Mouse (Mus musculus): Measurements from ENCODE around the gene Map3k19. TPM values are rescaled to one million over a fixed set of nuclear protein-coding genes. Genes with fewer than 3 reads are reported as not detected.
A peak's percentile ranks its signal among the peaks of the same experiment; 100 is the strongest.

Map3k19 gene
- polyA plus RNA-seq, 2 experiments = 0.02 TPM; not detected in 1

DNA sequence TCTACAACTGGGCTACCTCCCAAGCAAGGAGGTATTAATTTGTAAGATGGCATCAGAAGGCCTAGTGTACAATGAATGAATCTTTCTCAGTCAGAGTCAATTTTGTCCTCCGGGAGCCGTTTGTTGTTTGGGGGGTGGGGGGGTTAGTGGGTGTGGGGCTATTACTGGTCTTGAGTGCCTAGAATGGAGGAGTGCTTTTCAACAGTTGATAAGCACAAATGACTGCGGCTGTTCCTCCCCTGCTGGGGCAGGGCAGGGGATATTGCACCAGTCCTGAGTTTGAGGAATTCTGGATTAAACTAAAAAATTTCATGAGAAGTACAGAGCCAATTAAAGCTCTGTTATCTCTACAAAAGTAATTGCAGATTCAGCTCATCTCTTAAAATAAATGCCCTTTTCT, 74.7 kb downstream of the Map3k19 start:
- no peak overlapping the region; the same call in 1 of the 2 replicates for H3K27ac ChIP-seq
- peak overlapping the region; percentile 39 for H3K4me2 ChIP-seq (ENCODE audit: low read depth)
- H3K9me3 ChIP-seq (ENCODE audit: control insufficient read depth, low read length) = no peaks in the 10 kb centered on the region
- WGBS (ENCODE audit: insufficient replicate concordance) = 5% methylated on average over 3 of the region's 3 CpGs
- H3K9ac ChIP-seq (replicated peaks) = peak overlapping the region; percentile 23
- peaks cover 28% of the 10 kb centered on the region for H3K36me3 ChIP-seq (replicated peaks; ENCODE audit: control insufficient read depth, insufficient read depth, low read depth)
- H3K4me1 ChIP-seq (replicated peaks; ENCODE audit: control insufficient read depth in 2 of 2, insufficient read depth in 2 of 2, low read length in 1 of 2) = peaks cover 35% of the 10 kb centered on the region in 2 experiments
- DNase-seq (ENCODE audit: low read depth in 3 of 3, low spot score in 3 of 3) (no peak), ATAC-seq (ENCODE audit: insufficient read depth) (peak; percentile 47; the same call in 1 of the 2 replicates)
- H3K4me3 ChIP-seq (ENCODE audit: insufficient read depth in 1 of 2, low read depth in 2 of 2, low read length in 2 of 2) = no peak overlapping the region
- no peak for TF ChIP-seq CTCF (IDR thresholded peaks at IDR 0.05; ENCODE audit: low read depth)
- TF ChIP-seq EP300 (IDR thresholded peaks at IDR 0.05; ENCODE audit: low read depth) = no peak
- H3K27me3 ChIP-seq (ENCODE audit: control insufficient read depth, insufficient read depth, low read length) = no peaks in the 10 kb centered on the region

DNA sequence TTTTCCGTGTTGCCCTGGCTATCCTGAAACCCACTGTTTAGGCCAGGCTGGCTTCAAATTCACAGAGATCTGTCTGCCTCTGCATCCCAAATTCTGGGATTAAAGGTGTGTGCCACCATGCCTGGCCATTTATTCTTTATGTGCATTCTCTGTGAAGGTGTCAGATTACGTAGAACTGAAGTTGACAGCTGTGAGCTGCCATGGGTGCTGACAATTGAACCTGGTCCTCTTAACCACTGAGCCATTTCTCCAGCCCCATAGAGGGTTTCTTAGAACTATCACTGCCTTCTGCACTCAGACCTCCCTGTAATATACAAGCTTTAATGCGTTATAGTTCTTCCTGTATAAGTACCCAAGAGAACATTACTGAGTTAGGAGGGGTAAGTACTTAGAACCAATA, 76.2 kb downstream of the Map3k19 start:
- TF ChIP-seq CTCF (IDR thresholded peaks at IDR 0.05; ENCODE audit: low read depth) = no peak
- no peak for TF ChIP-seq EP300 (IDR thresholded peaks at IDR 0.05; ENCODE audit: low read depth)
- Histone ChIP-seq H3K27ac (no peak overlapping the region), H3K4me2 (ENCODE audit: low read depth) (0 out of 2 replicates have a peak overlapping the region, but pooled peaks have one; percentile 8), H3K4me1 (replicated peaks; ENCODE audit: control insufficient read depth in 2 of 2, insufficient read depth in 2 of 2, low read length in 1 of 2) (peaks cover 35% of the 10 kb centered on the region in 2 experiments), H3K9ac (replicated peaks) (no peak overlapping the region), H3K27me3 (ENCODE audit: control insufficient read depth, insufficient read depth, low read length) (no peaks in the 10 kb centered on the region), H3K9me3 (ENCODE audit: control insufficient read depth, low read length) (no peaks in the 10 kb centered on the region), H3K36me3 (replicated peaks; ENCODE audit: control insufficient read depth, insufficient read depth, low read depth) (peaks cover 28% of the 10 kb centered on the region), H3K4me3 (ENCODE audit: insufficient read depth in 1 of 2, low read depth in 2 of 2, low read length in 2 of 2) (no peak overlapping the region)
- DNase-seq (ENCODE audit: low read depth in 3 of 3, low spot score in 3 of 3) = no peak
- 78% methylated on average over 3 of the region's 3 CpGs for WGBS (ENCODE audit: insufficient replicate concordance)
- ATAC-seq (ENCODE audit: insufficient read depth) = no peak

DNA sequence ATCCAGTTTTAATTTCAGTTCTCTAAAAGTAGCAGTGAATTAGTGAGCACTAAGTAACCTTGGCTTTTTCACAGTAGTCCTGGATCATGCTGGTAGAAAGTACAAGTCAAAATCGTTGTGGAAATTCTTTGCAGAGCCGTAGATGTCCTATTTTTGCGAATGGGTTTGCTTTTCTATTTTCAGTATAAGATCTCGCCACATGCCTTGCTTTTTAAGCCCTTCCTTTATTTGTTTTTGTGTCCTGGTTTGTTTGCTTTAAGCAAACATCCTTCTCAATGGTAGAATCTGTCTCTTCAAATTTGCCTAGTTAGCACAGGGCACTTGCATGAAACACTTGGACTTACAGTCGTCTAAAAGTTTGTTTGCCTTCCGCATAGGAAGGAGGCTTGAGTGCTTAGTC, 78.6 kb downstream of the Map3k19 start:
- no peak for ATAC-seq (ENCODE audit: insufficient read depth)
- no peaks in the 10 kb centered on the region for H3K27me3 ChIP-seq (ENCODE audit: control insufficient read depth, insufficient read depth, low read length)
- no peaks in the 10 kb centered on the region for H3K9me3 ChIP-seq (ENCODE audit: control insufficient read depth, low read length)
- TF ChIP-seq CTCF (IDR thresholded peaks at IDR 0.05; ENCODE audit: low read depth) = no peak
- TF ChIP-seq EP300 (IDR thresholded peaks at IDR 0.05; ENCODE audit: low read depth) = no peak
- H3K27ac ChIP-seq = peak overlapping the region; percentile 32
- no peak for DNase-seq (ENCODE audit: low read depth in 3 of 3, low spot score in 3 of 3)
- peak overlapping the region; percentile 77 for H3K4me2 ChIP-seq (ENCODE audit: low read depth)
- WGBS (ENCODE audit: insufficient replicate concordance) = 49% methylated on average over 6 of the region's 6 CpGs
- H3K4me1 ChIP-seq (replicated peaks; ENCODE audit: control insufficient read depth in 2 of 2, insufficient read depth in 2 of 2, low read length in 1 of 2) = peaks cover 37 to 39% of the 10 kb centered on the region in 2 experiments
- H3K4me3 ChIP-seq (ENCODE audit: insufficient read depth in 1 of 2, low read depth in 2 of 2, low read length in 2 of 2) = peak overlapping the region; percentile 45 to 99; a peak in 3 of 4 replicates
- H3K36me3 ChIP-seq (replicated peaks; ENCODE audit: control insufficient read depth, insufficient read depth, low read depth) = peaks cover 24% of the 10 kb centered on the region
- peak overlapping the region; percentile 59 for H3K9ac ChIP-seq (replicated peaks)

DNA sequence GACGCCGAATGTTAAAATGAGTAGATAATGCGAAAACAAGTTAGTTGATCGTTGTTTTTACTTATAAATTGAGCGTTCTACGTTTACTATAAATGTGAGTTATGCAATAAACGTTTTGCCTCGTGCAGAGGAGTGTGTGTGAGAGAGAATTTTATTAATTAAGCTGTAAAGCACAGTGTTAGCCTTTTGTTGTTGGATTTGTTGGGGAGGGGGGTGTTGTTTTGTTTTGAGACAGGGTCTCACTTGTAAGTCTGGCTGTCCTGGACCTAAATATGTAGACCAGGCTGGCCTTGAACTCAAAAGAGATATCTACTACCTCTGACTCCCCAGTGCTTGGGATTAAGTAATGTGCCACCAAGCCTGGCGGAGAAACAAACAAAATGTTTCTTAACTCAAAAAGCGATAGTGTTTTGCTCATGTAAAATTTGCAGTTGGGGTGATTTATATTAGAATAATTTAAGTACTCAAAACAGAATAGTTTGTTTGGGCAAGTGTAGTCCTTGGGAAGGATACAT, 79.6 kb downstream of the Map3k19 start:
- WGBS (ENCODE audit: insufficient replicate concordance) = 4% methylated on average over 10 of the region's 10 CpGs
- Histone ChIP-seq H3K9ac (replicated peaks) (peak overlapping the region; percentile 94), H3K4me3 (ENCODE audit: insufficient read depth in 1 of 2, low read depth in 2 of 2, low read length in 2 of 2) (peak overlapping the region; percentile 88 to 99), H3K4me1 (replicated peaks; ENCODE audit: control insufficient read depth in 2 of 2, insufficient read depth in 2 of 2, low read length in 1 of 2) (peaks cover 30 to 34% of the 10 kb centered on the region in 2 experiments), H3K4me2 (ENCODE audit: low read depth) (peak overlapping the region; percentile 77), H3K27me3 (ENCODE audit: control insufficient read depth, insufficient read depth, low read length) (no peaks in the 10 kb centered on the region), H3K36me3 (replicated peaks; ENCODE audit: control insufficient read depth, insufficient read depth, low read depth) (peaks cover 21% of the 10 kb centered on the region), H3K9me3 (ENCODE audit: control insufficient read depth, low read length) (no peaks in the 10 kb centered on the region), H3K27ac (peak overlapping the region; percentile 81)
- DNase-seq (ENCODE audit: low read depth in 3 of 3, low spot score in 3 of 3) (no peak), ATAC-seq (ENCODE audit: insufficient read depth) (no peak)
- TF ChIP-seq EP300 (IDR thresholded peaks at IDR 0.05; ENCODE audit: low read depth) (no peak), CTCF (IDR thresholded peaks at IDR 0.05; ENCODE audit: low read depth) (no peak)

DNA sequence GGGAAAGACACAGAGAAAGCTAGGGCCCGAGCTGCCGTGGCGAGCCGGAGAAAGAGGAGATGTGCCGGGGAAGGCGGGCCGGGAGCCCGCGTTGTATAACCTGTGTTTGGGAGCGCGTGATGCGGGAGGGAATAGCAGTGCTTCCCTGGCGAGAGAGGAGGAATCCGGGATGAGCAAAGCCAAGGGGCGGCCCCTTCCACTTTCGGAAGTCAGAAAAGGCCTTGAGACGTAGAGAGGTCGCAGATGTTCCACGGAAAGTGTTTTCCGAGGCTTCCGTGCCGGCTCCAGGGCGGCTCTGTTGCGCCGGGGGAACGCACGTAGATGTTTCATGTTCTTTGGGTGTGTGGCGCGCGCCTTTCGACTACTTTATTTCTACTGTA, 80.3 kb downstream of the Map3k19 start:
- DNase-seq (ENCODE audit: low read depth in 3 of 3, low spot score in 3 of 3) (no peak), ATAC-seq (ENCODE audit: insufficient read depth) (peak; percentile 1)
- peak overlapping the region; percentile 88 to 99 for H3K4me3 ChIP-seq (ENCODE audit: insufficient read depth in 1 of 2, low read depth in 2 of 2, low read length in 2 of 2)
- H3K4me2 ChIP-seq (ENCODE audit: low read depth) = peak overlapping the region; percentile 77
- under 1% methylated on average over 31 of the region's 31 CpGs for WGBS (ENCODE audit: insufficient replicate concordance)
- peak overlapping the region; percentile 94 for H3K9ac ChIP-seq (replicated peaks)
- H3K9me3 ChIP-seq (ENCODE audit: control insufficient read depth, low read length) = no peaks in the 10 kb centered on the region
- H3K4me1 ChIP-seq (replicated peaks; ENCODE audit: control insufficient read depth in 2 of 2, insufficient read depth in 2 of 2, low read length in 1 of 2) = peaks cover 22 to 28% of the 10 kb centered on the region in 2 experiments
- H3K27me3 ChIP-seq (ENCODE audit: control insufficient read depth, insufficient read depth, low read length) = no peaks in the 10 kb centered on the region
- H3K36me3 ChIP-seq (replicated peaks; ENCODE audit: control insufficient read depth, insufficient read depth, low read depth) = peaks cover 21% of the 10 kb centered on the region
- no peak for TF ChIP-seq EP300 (IDR thresholded peaks at IDR 0.05; ENCODE audit: low read depth)
- TF ChIP-seq CTCF (IDR thresholded peaks at IDR 0.05; ENCODE audit: low read depth) = no peak
- peak overlapping the region; percentile 81 for H3K27ac ChIP-seq
